Mouse (Mus musculus) gastrocnemius, adult 8-10 months (tissue): ENCODE data around the gene Rara. TPM values are rescaled to one million over a fixed set of nuclear protein-coding genes. Genes with fewer than 3 reads are reported as not detected.
"Not testable (repeated sequence)": the region's sequence is repeated elsewhere in the genome, so short reads cannot be mapped to it uniquely, and the experiment has no call there.

Experiments
- DNase-seq, 2 experiments: peaks; one replicate each; pipeline ENCODE4 v3.0.0; 2022; ENCODE audit warnings: low spot score in 2 of 2
- total RNA-seq, 4 experiments: library from RNA; stranded (reverse); gene quantifications; 2 replicates each; pipeline ENCODE4 v1.2.4; 2022

The Rara gene
- total RNA-seq, 4 experiments from 2014 or later: 8.3 to 11.7 (median 9.5) TPM

DNA sequence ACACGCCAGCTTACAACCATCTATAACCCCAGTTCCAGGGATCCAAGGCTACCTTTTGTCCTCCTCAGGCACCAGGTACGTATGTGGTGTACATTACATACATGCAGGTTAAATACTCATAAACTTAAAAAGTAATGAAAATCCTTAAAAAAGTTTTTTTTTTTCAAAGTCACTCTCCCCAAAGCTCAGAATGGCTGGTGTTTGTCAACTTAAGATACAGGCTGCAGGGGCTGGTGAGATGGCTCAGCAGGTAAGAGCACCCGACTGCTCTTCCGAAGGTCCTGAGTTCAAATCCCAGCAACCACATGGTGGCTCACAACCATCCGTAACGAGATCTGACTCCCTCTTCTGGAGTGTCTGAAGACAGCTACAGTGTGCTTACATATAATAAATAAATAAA lies 60.6 kb downstream of the Rara start:
- not testable (repeated sequence) for DNase-seq

DNA sequence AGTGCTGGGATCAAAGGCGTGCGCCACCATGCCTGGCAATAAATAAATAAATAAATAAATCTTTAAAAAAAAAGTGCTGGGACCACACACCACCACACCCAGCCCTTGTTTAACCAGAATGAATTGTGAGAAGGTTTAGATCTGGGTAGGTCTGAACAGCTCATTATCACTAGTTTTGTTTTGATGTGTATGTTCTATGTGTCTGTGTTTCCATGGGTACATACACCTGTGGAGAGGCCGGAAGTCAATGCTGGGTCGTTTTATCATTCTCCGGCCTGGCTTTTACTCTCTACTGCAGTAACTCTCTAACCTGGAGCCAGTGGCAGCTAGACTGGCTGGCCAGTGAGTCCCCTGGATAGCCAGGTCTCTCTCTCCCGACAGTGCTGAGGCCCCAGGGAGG lies 63.2 kb downstream of the Rara start:
- no peak for DNase-seq

DNA sequence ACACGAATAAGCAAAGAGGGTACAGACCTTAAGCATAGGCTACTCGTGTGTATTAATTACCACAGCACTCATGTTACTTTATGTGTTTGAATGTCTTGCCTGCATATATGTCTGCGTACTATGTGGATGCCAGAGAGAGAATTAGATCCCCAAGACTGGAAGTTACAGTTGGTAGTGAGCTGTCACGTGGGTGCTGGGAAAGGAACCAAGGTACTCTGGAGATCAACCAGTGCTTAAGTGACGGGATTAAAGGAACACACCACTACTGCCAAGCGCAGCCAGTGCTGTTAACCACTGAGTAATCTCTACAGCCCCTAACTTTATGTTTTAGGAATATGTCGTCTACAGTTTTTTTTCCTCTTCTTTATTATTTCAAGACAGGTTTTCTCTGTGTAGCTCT lies 68.4 kb downstream of the Rara start:
- no peak for DNase-seq

DNA sequence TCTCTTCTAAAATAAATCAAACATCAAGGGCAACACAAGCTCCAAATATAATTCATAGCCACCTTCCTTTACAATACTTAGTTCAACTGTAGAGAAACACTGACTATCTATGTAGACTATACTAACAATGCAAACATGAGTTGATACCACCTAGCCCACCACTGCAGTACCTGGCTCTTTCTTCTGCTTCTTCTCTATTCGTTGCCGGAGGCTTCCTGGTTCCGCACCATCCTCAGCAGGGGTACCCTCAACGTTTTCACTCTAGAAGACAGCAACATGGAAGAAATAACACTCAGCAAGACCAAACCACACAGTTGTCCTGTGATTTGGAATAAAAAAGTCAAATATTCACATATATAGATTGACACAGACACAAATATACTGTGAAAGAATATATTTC lies 70.0 kb downstream of the Rara start:
- no peak for DNase-seq

DNA sequence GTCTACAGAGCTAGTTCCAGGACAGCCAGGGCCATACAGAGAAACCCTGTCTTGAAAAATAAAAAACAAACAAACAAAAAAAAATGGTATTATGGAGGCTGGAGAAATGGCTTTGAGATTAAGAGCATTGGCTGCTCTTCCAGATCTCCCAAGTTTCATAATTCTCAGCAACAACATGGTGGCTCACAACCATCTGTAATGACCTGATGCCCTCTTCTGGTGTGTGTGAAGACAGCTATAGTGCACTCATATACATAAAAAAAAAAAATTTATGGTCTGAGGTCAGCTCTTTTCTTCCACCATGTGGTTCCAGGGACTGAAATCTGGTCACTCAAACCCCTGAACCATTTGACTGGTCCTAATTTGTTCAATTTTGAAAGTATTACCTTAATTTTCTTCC lies 71.2 kb downstream of the Rara start:
- DNase-seq: no peak

DNA sequence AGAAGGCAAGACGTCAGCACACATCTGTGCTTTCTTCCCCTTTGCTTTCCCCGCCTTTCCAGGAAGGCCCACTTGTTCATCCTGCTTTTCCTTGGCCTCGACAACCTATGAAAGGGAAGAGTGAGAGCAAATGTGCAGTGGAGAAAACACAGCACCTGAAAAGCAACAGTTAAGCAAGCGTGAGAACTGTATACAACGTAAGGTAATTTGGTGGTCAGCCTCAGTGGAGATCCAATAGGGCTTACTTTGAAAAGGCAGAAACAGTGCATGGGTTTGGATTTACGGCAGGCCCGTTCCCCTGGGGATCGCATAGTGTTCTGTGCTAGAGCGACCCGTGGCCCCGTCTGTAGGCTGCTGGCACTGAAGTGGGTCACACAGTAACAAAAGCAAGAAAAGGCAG lies 71.6 kb downstream of the Rara start:
- no peak for DNase-seq

DNA sequence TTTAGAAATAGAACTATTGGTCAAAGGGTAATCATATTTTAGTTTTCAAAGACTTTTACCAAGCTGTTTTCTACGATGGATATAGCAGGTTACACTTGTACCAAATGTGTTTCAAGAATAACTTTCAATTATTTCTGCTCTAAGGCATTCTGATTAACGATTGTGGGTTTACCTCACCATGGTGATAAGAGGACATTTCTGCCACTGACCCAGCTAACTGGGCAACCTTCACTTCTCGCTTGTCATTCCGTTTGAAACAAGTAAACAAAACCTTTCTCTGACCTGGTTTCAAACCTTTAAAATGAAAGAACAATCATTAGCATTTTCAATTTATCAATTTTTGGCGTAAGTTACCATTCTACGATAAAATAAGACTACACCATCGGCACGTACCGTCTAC lies 79.2 kb downstream of the Rara start:
- no peak for DNase-seq

DNA sequence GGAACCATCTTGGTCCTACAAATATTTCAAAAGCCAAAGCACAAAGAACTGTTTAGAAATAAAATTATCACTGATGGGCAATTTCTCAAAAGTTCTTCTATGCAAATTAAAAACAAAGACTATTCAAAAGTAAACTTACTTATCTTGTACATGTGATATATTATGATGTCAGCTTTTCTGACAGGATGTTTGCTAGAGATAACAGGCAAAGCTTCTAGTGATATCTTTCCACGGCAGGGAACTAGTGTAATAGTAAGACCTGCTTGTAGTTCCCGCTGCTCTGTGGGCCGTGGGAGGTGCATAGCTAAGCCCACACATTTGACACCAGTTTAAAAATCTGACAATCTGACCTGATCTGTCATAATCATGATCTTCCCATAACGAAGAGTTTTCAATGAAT lies 82.5 kb downstream of the Rara start:
- no peak for DNase-seq

DNA sequence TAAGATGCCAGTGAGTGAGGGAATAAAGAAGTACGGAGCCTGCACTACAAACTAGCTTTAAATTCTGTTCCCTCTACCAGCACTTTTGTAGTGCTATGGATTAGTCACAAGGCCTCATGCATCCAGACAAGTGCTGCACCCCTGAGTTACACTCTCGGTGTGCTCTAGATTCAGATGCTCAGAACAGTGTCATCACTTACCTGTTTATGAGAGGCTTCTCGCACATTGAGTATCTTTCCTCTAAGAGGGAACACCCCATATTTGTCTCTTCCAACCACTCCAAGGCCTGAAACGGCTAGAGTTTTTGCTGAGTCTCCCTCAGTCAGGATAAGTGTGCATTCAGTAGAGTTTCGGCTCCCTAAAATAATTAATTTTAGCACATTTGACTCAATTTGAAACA lies 83.1 kb downstream of the Rara start:
- DNase-seq: no peak

DNA sequence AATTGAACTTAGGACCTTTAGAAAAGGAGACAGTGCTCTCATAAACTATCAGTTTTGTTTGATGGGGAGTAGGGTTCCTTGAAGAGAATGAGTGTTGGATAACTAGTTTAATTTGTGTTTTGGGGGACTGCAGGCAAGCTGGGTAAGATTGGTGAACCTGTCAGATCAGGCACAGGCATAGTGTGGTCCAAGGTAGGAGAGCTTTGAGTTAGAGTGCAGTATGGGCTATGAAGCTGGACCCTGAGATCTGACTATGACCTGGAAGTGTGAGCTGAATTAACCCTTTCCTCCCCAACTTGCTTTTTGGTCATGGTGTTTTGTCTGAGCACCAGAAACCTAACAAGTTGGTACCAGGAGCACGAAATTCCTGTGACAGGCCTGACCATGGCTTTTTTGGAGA lies 86.2 kb downstream of the Rara start:
- DNase-seq: no peak

DNA sequence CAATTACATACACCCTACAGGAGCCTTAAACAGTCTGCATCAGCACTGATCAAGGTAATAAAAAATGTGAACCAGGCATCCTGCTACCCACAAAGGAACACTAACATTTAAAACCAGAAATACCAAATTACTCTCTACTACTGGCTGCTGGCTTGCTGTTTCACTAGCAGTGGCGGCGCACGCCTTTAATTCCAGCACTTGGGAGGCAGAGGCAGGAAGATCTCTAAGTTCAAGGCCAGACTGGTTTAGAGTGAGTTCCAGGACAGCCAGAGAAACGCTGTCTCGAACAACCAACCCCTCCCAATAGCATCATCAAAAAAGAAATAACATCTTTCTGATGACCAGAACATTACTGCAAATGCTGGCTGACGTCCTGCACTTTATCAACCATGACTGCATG lies 92.2 kb downstream of the Rara start:
- DNase-seq: no peak

DNA sequence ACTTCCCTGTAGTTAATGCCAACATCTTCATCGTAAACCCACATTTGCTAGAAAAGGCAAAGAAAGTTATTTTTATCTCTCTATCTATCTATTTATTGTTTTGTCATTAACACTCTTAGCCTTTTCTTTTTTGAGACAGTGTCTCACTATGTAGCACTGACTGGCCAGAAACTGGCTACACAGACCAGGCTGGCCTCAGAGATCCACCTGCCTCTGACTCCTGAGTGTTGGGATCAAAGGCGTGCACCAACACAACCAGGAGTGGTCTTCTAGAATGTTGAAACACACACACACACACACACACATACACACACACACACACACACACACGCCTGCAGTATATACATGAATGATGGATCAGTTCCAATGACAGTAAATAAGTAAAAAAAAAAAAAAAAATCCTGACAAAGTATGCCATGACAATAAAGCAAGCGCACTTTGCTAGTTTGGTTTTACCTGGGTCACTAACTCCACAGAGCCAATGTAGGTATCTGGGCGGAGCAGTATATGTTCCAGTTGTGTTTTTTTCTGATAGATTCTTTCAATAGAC lies 94.8 kb downstream of the Rara start:
- no peak for DNase-seq

DNA sequence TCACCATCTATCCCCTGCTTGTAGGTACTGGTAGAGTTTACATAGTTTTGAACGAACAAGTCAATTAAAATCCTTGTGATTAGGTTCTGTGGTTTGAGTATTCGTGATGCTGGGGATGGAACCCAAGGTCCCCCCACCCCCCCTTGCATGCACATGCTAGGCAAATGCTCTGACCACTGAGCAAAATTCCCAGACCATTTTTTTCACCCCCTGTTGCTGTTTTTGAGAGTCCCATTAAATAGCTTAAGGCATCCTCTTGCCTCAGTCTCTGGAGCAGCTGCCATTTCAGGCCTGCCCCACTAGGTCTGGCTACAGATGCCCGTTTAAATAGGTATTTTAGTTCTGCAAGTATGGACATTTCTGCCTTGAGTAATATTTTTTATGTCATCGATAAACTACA lies 95.5 kb downstream of the Rara start:
- DNase-seq: no peak

DNA sequence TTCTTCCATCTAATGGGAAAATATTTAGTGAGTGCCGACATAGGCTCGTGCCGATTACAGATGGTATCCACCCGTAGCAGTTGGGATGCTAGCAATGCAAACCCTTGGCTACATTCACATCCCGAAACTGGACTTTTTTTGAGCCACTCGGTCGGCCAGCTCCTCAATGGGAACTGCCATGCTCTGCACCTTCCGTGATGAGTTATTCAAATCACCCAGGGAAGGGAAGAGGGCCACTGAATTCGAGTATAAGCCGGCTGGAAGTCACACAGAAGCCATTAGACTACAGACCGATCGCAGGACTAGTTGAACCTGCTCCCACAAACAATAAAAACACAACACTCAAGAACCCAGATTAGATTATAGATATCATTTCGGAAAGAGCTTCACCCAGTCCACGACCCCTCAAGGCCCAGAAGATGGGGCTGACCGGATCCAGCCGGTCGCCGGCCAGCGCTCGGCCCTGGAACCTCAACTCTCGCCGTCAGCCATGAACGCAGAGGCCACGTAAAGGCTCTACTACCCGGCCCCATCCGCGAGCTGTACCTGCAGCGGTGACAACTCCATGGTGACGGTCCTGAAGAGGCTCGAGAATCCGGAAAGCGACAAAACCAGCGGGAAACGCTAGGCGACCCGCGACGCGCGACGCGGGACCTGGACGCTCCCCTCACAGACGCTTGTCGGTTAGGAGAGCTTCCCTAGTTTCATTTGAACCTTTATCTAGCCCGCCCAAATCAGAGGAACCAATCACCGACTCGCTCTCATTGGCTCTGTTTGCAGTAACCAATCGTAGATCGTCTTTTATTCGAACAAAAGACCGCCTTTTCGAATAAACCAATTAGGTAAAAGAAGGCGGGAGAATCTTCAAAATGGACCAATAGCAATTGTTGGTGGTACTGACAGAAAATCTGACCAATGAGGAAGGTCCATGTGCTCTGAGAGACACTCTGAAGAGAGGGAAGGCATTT lies 96.2 kb downstream of the Rara start, which contains the start of gene Top2a:
TSS of gene Top2a (minus strand) at position 690 of the 968 bp plus-strand sequence.
- peak; percentile 84 to 90 for DNase-seq

Other genes with a start within 250 kb of the Rara start
- 100 to 1,000 TPM; 104 to 107 (median 104) TPM for gene Psmd3, start 245.3 kb upstream of the Rara start, total RNA-seq
- not detected for gene Csf3, start 226.6 kb upstream of the Rara start, total RNA-seq
- 10 to 100 TPM; 42.2 to 48.4 (median 47.9) TPM for gene Med24, start 198.4 kb upstream of the Rara start, total RNA-seq
- gene Thra, start 187.2 kb upstream of the Rara start, total RNA-seq: 10 to 100 TPM; 67.5 to 81.5 (median 76.2) TPM
- 100 to 1,000 TPM in 2 of 4 experiments, 10 to 100 TPM in 2; 83.4 to 175 (median 99.4) TPM for gene Nr1d1, start 152.5 kb upstream of the Rara start, total RNA-seq
- gene Msl1, start 132.3 kb upstream of the Rara start, total RNA-seq: 10 to 100 TPM; 53.9 to 57.7 (median 55.8) TPM
- gene Casc3, start 122.9 kb upstream of the Rara start, total RNA-seq: 10 to 100 TPM; 14.1 to 18.4 (median 15.2) TPM
- gene Rapgefl1, start 91.0 kb upstream of the Rara start, total RNA-seq: under 1 TPM in 2 of 4 experiments, not detected in 2; 0.08 to 0.29 TPM
- 1 to 10 TPM; 5.0 to 9.1 (median 7.7) TPM for gene Wipf2, start 64.2 kb upstream of the Rara start, total RNA-seq
- gene Cdc6, start 20.0 kb upstream of the Rara start, total RNA-seq: under 1 TPM in 2 of 4 experiments, not detected in 2; 0.07 to 0.13 TPM
- not detected for gene Gjd3, start 55.2 kb downstream of the Rara start, total RNA-seq
- gene Top2a, start 96.4 kb downstream of the Rara start, total RNA-seq: under 1 TPM in 3 of 4 experiments, not detected in 1; 0.25 to 0.60 (median 0.29) TPM
- gene Igfbp4, start 113.4 kb downstream of the Rara start, total RNA-seq: 10 to 100 TPM; 23.4 to 50.7 (median 34.4) TPM
- not detected for gene Tns4, start 161.5 kb downstream of the Rara start, total RNA-seq
- gene Ccr7, start 227.3 kb downstream of the Rara start, total RNA-seq: not detected